Mouse (Mus musculus): Measurements from ENCODE around the gene St3gal3.

GRCm38 (mm10) chr4:118071891-118072290, 62.8 kb downstream of the St3gal3 start:
- TF ChIP-seq CTCF (IDR thresholded peaks at IDR 0.05; ENCODE audit: low read depth, low read length) = no peak
- TF ChIP-seq POLR2A (IDR thresholded peaks at IDR 0.05; ENCODE audit: extremely low read depth, insufficient read depth, low read length) = no peak

All from liver, adult 2 months (tissue).